Mouse (Mus musculus): ENCODE results near the gene Ppp2r5b. TPM values are rescaled to one million over a fixed set of nuclear protein-coding genes. Genes with fewer than 3 reads are reported as not detected.
A peak's percentile ranks its signal among the peaks of the same experiment; 100 is the strongest.

Ppp2r5b gene
- polyA plus RNA-seq, 1 experiment from 2014 or later = 10.5 TPM

DNA sequence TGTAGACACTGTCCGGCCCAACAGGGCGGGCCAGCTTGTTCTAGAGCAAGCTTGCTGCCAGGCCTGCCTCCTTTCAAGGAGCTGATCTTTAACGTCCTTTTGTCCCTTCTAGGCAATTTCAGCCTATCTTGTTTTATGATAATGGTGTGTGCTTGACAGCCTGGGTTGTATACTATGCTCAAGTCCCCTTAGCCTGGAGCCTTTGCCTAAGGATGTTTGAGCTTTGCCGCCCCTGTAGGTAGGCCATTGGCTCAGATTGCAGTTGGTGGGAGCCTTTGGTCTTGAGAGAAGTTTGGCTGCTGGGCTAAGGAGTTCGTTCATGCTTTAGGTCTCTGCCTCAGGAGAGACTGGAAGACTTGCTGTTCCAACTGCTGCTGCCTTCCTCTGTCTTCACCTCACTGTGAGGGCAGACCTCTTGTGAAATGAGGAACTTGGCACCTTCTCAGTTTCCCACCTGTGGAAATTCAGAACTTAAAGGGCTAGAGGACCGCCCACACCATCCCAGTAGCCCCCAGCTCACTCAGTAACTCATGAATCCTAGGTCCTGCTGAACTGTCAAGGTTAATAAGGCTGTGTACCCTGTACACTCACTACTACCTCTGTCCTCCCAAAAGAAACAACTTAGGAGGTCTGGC lies 42.9 kb upstream of the Ppp2r5b start:
- H3K27ac ChIP-seq (ENCODE audit: low read depth, low read length) = peak overlapping the region; percentile 72
- H3K9ac ChIP-seq (ENCODE audit: low read depth, low read length) = peak overlapping the region; percentile 91
- DNase-seq (ENCODE audit: low spot score) = no peak
- H3K9me3 ChIP-seq (ENCODE audit: control insufficient read depth, low read length) = no peaks in the 10 kb centered on the region
- peaks cover 63% of the 10 kb centered on the region for H3K4me1 ChIP-seq (replicated peaks; ENCODE audit: control insufficient read depth, insufficient read depth, low read length)
- H3K4me3 ChIP-seq (ENCODE audit: low read depth, low read length) = peak overlapping the region; percentile 88
- peaks cover 22% of the 10 kb centered on the region for H3K36me3 ChIP-seq (ENCODE audit: control insufficient read depth, insufficient read depth, low read length)
- no peaks in the 10 kb centered on the region for H3K27me3 ChIP-seq (replicated peaks; ENCODE audit: control insufficient read depth, insufficient read depth, low read length)
- 39% methylated on average over 6 of the region's 6 CpGs for WGBS
- H3K4me2 ChIP-seq = peak overlapping the region; percentile 99
- no peak for ATAC-seq (replicated peaks; ENCODE audit: low FRiP score)

DNA sequence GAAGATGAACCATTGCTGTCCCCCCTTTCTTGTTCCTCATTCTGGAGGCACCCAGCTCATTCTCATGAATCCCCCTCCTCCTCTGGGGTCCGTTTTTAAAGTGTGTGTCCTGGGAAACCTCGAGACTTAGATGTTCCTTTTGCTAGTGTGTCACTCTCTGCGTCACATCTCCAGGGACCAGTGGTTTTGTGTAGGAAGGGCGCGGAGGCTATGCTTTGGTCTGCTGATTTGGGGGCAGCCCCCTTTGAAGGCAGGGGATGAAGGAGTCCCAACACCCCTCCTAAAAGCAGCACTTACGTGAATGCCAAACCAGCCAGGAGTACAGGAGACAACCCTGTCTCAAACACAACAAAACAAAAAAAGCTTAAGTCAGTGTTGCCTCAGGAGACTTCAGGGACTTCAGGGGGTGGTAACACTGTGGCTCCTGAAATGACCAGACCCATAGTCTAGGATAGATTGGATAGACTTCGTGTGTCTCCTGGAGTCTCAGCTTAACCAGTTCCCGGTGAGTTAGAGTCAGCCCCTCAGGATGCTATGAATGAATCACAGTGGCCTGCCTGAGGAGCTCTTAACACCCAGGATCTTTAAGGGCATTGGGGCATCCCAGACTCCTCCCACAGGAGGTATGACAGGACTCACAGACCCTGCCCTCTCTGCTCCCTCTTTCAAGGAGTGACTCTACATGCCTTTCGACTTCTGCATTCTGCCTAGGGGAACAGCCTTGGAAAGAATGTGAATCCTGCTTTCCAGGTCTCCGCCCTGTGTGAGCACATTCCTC lies 42.2 kb upstream of the Ppp2r5b start:
- H3K4me2 ChIP-seq = peak overlapping the region; percentile 99
- H3K27ac ChIP-seq (ENCODE audit: low read depth, low read length) = peak overlapping the region; percentile 82
- WGBS = 11% methylated on average over 10 of the region's 10 CpGs
- H3K27me3 ChIP-seq (replicated peaks; ENCODE audit: control insufficient read depth, insufficient read depth, low read length) = no peaks in the 10 kb centered on the region
- peak overlapping the region; percentile 91 for H3K9ac ChIP-seq (ENCODE audit: low read depth, low read length)
- peaks cover 57% of the 10 kb centered on the region for H3K4me1 ChIP-seq (replicated peaks; ENCODE audit: control insufficient read depth, insufficient read depth, low read length)
- no peaks in the 10 kb centered on the region for H3K9me3 ChIP-seq (ENCODE audit: control insufficient read depth, low read length)
- H3K4me3 ChIP-seq (ENCODE audit: low read depth, low read length) = peak overlapping the region; percentile 88
- ATAC-seq (replicated peaks; ENCODE audit: low FRiP score) (no peak), DNase-seq (ENCODE audit: low spot score) (no peak)
- peaks cover 22% of the 10 kb centered on the region for H3K36me3 ChIP-seq (ENCODE audit: control insufficient read depth, insufficient read depth, low read length)

DNA sequence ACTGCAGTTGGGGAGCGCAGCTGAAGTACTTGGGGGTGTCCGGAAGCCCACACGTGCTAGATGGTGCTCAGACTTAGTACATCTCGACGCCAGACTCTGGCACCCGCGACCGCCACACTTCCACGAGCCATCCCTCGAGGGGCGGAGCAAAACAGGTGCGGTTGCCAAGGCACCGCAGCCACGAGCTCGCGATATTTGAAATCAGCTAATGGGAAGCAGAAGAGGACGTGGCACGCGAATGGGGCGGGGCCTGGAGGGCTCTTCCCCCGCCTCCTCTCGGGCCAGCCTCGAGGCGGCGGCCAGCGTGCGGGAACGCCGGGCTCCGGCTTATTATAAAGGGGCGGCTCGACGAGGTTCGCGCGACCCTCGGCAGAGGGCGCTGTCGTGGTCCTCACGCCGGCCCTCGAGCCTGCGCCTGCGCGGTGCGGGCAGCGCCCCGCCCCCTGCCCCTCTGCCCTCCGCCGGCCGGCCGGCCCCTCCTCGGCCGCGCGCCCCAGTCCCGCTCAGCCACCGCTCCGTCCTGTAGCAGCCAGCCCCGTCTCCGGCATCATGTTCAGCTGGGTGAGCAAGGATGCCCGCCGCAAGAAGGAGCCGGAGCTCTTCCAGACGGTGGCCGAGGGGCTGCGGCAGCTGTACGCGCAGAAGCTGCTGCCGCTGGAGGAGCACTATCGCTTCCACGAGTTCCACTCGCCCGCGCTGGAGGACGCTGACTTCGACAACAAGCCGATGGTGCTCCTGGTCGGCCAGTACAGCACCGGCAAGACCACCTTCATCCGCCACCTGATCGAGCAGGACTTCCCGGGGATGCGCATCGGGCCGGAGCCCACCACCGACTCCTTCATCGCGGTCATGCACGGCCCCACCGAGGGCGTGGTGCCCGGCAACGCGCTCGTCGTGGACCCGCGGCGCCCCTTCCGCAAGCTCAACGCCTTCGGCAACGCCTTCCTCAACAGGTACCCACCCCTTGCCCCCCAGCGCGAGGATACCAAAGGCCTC lies 41.1 kb upstream of the Ppp2r5b start, which contains the start of gene Ehd1:
Gene Ehd1, plus strand, starts transcription at position 300 of the 996 bp plus-strand sequence.
- peak within 1 kb of the TSS; percentile 99 for H3K4me2 ChIP-seq
- H3K36me3 ChIP-seq (ENCODE audit: control insufficient read depth, insufficient read depth, low read length) = peaks cover 15% of the 10 kb centered on the region
- peak; percentile 97 for DNase-seq (ENCODE audit: low spot score)
- H3K4me3 ChIP-seq (ENCODE audit: low read depth, low read length) = peak within 1 kb of the TSS; percentile 88
- peak within 1 kb of the TSS; percentile 83 for H3K27ac ChIP-seq (ENCODE audit: low read depth, low read length)
- under 1% methylated on average over 94 of the region's 106 CpGs for WGBS
- peak within 1 kb of the TSS; percentile 91 for H3K9ac ChIP-seq (ENCODE audit: low read depth, low read length)
- H3K4me1 ChIP-seq (replicated peaks; ENCODE audit: control insufficient read depth, insufficient read depth, low read length) = peaks cover 46% of the 10 kb centered on the region
- ATAC-seq (replicated peaks; ENCODE audit: low FRiP score) = peak; percentile 92
- no peaks in the 10 kb centered on the region for H3K9me3 ChIP-seq (ENCODE audit: control insufficient read depth, low read length)
- H3K27me3 ChIP-seq (replicated peaks; ENCODE audit: control insufficient read depth, insufficient read depth, low read length) = no peaks in the 10 kb centered on the region

DNA sequence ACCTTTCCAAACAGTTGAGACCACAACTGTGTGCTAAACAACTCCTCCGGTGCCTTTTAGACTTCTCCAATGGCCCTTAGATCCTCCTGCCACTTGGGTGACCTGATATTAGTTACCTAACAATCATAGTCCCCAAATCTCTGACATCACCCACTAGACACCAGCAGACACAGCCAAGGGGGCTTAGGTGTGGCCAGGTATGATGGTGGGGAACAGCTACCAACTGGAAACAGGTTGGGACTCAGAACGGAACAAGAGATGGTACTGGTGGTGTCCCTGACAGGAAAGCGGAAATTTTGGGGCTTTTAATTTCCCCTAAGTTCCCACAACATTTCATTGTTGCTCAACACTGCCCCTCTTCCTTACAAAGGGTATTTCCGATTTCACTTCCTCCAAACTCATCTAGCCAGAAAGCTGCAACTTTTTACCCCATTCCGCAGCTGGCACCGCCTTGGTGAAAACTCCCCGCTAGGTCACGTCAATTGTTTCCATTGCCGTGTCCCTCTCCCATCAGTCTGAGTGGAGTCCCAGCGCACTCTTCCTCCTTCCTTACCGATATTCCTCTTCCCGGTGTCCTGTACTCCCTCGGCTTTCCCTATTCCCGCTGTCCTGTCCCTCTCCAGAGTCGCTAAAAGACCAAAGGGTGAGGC lies 40.2 kb upstream of the Ppp2r5b start:
- WGBS = 6% methylated on average over 15 of the region's 15 CpGs
- H3K9ac ChIP-seq (ENCODE audit: low read depth, low read length) = peak overlapping the region; percentile 87
- H3K9me3 ChIP-seq (ENCODE audit: control insufficient read depth, low read length) = no peaks in the 10 kb centered on the region
- peaks cover 9% of the 10 kb centered on the region; the same call in 1 of the 2 replicates for H3K36me3 ChIP-seq (ENCODE audit: control insufficient read depth, insufficient read depth, low read length)
- DNase-seq (ENCODE audit: low spot score) (no peak), ATAC-seq (replicated peaks; ENCODE audit: low FRiP score) (no peak; the same call in 1 of the 2 replicates)
- H3K4me1 ChIP-seq (replicated peaks; ENCODE audit: control insufficient read depth, insufficient read depth, low read length) = peaks cover 38% of the 10 kb centered on the region
- peak overlapping the region; percentile 88 for H3K4me3 ChIP-seq (ENCODE audit: low read depth, low read length)
- no peaks in the 10 kb centered on the region for H3K27me3 ChIP-seq (replicated peaks; ENCODE audit: control insufficient read depth, insufficient read depth, low read length)
- peak overlapping the region; percentile 99 for H3K4me2 ChIP-seq
- peak overlapping the region; percentile 83 for H3K27ac ChIP-seq (ENCODE audit: low read depth, low read length)

DNA sequence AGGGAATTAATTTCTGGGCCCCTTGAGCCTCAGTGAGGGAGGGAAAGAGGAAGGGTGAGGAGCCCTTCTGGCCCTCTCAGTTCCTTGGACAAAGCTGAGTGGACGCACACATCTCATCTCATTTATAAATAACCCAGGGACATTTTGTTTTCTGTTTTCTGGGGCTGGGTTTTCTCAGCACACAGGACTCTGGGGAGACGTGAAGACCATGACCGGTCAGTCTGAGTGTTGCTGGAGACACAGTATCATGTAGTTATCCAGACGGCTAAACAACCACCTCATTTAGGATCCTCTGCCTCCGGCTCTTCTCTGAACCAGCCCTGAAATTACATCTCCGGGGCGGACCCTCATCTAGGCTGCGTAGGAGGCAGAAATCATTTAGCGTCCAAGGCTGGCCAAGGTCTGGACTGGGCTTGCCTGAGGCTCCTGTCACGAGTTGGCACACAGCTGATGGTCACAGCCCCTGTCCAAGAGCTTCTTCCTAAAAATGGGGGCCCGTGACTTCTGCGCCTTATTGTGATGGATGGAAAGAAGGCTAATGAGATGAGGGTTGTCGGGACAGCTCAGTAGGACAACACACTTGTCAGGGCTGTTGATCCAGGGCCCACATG lies 38.4 kb upstream of the Ppp2r5b start:
- Histone ChIP-seq H3K27ac (ENCODE audit: low read depth, low read length) (no peak overlapping the region), H3K27me3 (replicated peaks; ENCODE audit: control insufficient read depth, insufficient read depth, low read length) (no peaks in the 10 kb centered on the region), H3K4me1 (replicated peaks; ENCODE audit: control insufficient read depth, insufficient read depth, low read length) (peaks cover 20% of the 10 kb centered on the region), H3K9ac (ENCODE audit: low read depth, low read length) (no peak overlapping the region), H3K9me3 (ENCODE audit: control insufficient read depth, low read length) (no peaks in the 10 kb centered on the region), H3K4me2 (no peak overlapping the region), H3K36me3 (ENCODE audit: control insufficient read depth, insufficient read depth, low read length) (no peaks in the 10 kb centered on the region), H3K4me3 (ENCODE audit: low read depth, low read length) (no peak overlapping the region)
- ATAC-seq (replicated peaks; ENCODE audit: low FRiP score) = no peak
- no peak for DNase-seq (ENCODE audit: low spot score)
- WGBS = 89% methylated on average over 13 of the region's 13 CpGs

DNA sequence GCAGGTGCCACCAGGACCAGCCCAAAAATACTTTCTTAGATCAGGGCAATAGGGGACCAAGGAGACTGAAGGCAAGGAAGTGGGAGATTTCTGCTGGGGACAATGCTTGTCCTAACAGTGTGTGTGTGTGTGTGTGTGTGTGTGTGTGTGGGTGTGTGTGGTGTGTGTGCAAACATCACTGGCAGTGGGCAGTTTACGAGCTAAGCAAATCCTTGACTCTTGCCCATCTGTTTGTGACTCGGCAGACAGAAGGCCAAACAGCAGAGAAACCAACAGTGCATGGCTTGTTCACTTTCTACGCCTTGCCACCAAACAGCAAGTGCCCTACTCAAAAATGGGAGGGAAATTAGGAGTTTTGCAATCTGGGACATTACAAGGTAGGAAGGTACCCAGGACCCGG lies 37.9 kb upstream of the Ppp2r5b start:
- ATAC-seq (replicated peaks; ENCODE audit: low FRiP score) (no peak), DNase-seq (ENCODE audit: low spot score) (no peak)
- Histone ChIP-seq H3K9ac (ENCODE audit: low read depth, low read length) (no peak overlapping the region), H3K27me3 (replicated peaks; ENCODE audit: control insufficient read depth, insufficient read depth, low read length) (no peaks in the 10 kb centered on the region), H3K4me2 (no peak overlapping the region), H3K4me1 (replicated peaks; ENCODE audit: control insufficient read depth, insufficient read depth, low read length) (peaks cover 15% of the 10 kb centered on the region), H3K27ac (ENCODE audit: low read depth, low read length) (no peak overlapping the region), H3K4me3 (ENCODE audit: low read depth, low read length) (no peak overlapping the region), H3K36me3 (ENCODE audit: control insufficient read depth, insufficient read depth, low read length) (no peaks in the 10 kb centered on the region), H3K9me3 (ENCODE audit: control insufficient read depth, low read length) (no peaks in the 10 kb centered on the region)
- 75% methylated on average over 4 of the region's 4 CpGs for WGBS

DNA sequence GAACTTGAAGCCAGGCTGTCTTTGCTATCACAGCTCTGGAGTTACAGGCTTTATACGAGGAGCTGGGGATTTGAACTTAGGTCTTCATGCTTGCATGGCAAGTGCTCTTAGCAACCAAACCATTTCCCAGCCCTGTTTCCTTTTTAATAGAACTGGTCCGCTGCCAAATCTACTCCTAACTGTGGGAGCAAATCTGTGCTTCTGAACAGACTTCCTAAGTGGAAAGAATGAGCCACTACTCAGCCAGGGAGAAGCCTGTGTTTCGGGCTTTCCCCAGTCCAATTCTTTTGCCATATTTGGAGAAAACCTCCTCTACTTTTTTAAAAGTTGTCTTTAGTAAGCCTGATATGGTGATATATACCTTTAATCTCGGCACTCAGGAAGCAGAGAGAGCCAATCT lies 37.1 kb upstream of the Ppp2r5b start:
- H3K4me3 ChIP-seq (ENCODE audit: low read depth, low read length) = no peak overlapping the region
- 87% methylated on average over 4 of the region's 4 CpGs for WGBS
- ATAC-seq (replicated peaks; ENCODE audit: low FRiP score) (no peak), DNase-seq (ENCODE audit: low spot score) (no peak)
- peaks cover 7% of the 10 kb centered on the region for H3K4me1 ChIP-seq (replicated peaks; ENCODE audit: control insufficient read depth, insufficient read depth, low read length)
- no peak overlapping the region for H3K9ac ChIP-seq (ENCODE audit: low read depth, low read length)
- H3K9me3 ChIP-seq (ENCODE audit: control insufficient read depth, low read length) = no peaks in the 10 kb centered on the region
- H3K27me3 ChIP-seq (replicated peaks; ENCODE audit: control insufficient read depth, insufficient read depth, low read length) = no peaks in the 10 kb centered on the region
- no peak overlapping the region for H3K27ac ChIP-seq (ENCODE audit: low read depth, low read length)
- H3K4me2 ChIP-seq = no peak overlapping the region
- H3K36me3 ChIP-seq (ENCODE audit: control insufficient read depth, insufficient read depth, low read length) = no peaks in the 10 kb centered on the region

All from liver, embryonic 11.5 days (tissue).